Mouse (Mus musculus): ENCODE measurements around the gene Hnrnph1.

Hnrnph1 gene

DNA sequence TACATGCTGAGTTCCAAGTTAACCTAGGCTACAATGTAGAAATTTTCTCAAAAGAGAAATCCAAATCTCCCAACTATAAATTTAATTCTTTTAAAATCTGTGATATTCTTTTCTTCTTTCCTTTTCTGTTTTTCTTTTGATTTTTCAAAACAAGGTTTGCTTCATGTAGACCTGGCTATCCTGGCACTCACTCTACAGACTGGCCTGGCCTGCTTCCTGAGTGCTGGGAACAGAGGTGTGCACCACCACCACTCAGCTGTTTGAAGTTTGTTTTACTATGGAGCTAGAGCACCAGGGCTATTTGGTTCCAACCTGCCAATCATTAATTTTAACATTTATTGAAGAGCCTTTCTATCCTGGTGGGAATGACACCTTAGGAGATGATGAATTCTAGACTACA is 3.7 kb upstream of the Hnrnph1 start:
- in situ Hi-C loops (cut with MboI, MseI), result no loop called here

DNA sequence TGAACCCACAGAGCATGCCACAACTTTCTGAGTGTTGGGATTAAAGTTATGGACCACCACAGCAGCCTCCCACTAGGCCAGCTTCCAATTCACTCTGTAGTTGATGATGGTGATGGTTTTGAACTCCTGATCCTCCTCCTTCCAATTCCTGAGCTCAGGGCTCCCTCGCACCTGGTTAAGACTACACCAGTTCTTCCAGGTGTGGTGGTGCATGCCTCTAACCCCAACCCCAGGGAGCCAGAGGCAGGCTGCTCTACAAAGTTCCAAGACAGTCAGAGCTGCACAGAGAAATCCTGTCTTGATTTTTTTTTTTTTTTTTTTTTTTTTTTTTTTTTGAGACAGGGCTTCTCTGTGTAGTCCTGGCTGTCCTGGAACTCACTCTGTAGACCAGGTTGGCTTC is 3.2 kb upstream of the Hnrnph1 start:
- in situ Hi-C loops (cut with MboI, MseI), result no loop called here

DNA sequence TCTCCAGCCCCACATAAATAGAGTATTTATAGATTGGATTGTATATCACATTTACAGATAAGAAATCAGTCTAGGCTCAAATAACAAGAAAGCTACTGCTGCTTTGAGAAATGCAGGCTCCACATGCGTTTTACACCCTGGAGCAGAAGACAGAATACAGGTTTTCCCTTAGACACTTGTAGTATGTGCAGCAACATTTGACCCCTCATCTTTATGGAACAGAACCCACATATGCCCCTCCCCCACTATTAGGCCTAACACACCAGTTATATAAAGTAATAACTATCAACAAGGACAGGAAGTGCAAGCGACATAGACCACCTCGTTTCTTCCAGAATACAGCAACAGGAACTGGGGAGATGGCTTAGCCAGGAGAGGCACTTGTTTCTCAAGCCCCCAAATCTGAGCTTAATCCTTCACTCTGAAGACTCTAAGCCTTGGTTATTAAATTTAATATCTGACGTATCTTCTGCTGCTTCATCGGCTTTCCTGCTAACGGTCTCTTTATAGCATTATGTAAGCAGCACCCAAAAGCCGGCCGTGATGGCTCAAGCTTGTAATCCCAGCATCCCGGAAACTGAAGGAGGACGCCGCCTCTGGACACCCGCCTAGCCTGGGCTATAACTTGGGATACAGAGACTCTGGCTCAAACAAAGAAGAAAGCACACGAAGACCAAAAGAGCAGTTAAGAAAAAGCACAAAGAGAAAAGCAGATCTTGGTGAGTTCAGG is 2.3 kb upstream of the Hnrnph1 start:
- in situ Hi-C loops (cut with MboI, MseI), result loop anchor here (5.0 kb wide), 1 partner anchor 63 kb away; no protein-coding TSS in a partner anchor

DNA sequence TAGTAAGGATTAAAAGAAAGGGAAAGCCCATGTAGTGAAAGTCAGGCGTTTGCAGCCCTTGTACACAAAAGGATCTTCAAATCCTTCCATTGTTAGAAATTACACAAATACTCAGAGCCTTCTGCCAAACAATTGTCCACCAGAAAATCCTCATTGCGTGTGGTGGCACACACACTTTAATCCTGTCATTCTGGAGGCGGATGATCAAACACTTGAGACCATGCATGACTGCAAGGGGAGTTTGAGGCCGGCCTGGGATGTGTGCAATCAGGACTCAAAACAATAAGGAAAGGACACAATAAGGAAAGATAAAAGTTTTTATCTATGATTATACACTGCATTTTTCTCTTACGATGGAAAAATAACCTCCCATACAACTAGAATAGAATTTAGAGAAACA is 1.4 kb upstream of the Hnrnph1 start:
- in situ Hi-C loops (cut with MboI, MseI), result loop anchor here (5.0 kb wide), 1 partner anchor 62 kb away; no protein-coding TSS in a partner anchor

DNA sequence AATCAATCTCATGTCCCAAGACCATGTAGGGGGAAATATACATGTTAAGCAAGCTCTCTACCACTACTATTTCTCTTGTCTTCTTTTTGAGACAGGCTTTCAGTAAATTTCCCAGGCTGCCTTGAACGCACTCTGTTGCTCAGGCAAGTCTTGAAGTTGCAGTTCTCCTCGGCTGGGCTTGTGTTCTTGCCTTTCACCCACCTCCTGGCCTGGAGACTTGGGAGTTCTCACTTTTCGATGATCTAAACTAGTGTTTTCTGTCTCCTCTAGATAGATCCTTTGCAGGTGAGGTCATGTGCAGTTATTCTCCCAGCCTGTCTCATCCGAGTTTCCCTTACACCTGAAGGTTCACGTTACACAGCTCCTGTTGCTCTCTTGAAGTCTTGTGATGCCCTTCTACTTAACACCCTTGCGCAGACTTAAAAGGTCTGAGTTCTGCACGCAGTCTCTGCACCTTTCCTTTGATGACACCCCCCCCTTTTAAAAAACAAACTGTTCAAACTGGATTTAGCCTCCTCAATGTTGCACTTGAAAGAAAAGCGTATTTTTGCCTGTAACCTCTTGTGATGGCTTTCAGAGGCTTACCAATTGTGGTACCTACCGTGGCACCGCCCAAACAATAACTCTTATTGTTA is 517 bp upstream of the Hnrnph1 start:
- in situ Hi-C loops (cut with MboI, MseI), result loop anchor here (5.0 kb wide), 1 partner anchor 61 kb away; no protein-coding TSS in a partner anchor

DNA sequence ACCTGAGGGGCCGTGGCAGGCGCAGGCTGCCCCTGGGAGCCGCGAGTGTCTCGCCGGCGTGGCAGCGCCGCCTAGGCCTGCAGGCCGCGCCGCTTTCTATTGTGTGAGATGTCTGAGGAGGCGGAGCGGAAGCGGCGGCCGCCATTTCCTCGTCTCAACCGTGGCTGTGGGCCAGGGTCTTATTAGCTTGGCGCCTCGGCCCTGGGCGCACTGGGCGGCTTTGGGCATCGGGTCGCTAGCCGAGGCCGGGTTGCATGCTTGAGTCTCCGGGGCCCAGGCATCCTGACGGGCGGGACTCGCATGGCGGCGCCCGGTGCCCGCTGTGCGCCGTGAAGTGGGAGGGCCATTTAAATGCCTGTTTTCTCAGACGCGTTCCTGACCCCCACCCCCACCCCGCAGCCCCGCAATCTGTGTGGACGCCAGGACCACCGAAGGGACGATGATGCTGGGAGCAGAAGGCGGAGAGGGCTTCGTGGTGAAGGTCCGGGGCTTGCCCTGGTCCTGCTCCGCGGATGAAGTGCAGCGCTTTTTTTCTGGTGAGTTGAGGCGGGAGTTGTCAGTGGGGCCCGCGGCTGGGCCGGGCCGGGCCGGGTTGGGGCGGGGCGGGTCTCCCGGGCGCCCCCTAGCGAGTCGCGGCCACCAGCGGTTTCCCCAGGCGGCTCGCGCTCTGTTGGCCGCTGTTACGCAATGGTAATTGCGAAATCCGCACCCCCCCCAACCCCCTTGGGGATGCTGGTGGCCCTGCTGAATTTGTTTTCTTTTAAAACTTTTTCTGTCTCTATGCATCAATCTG is 1.3 kb downstream of the Hnrnph1 start:
- in situ Hi-C loops (cut with MboI, MseI), result loop anchor here (5.0 kb wide), 1 partner anchor 59 kb away; no protein-coding TSS in a partner anchor

DNA sequence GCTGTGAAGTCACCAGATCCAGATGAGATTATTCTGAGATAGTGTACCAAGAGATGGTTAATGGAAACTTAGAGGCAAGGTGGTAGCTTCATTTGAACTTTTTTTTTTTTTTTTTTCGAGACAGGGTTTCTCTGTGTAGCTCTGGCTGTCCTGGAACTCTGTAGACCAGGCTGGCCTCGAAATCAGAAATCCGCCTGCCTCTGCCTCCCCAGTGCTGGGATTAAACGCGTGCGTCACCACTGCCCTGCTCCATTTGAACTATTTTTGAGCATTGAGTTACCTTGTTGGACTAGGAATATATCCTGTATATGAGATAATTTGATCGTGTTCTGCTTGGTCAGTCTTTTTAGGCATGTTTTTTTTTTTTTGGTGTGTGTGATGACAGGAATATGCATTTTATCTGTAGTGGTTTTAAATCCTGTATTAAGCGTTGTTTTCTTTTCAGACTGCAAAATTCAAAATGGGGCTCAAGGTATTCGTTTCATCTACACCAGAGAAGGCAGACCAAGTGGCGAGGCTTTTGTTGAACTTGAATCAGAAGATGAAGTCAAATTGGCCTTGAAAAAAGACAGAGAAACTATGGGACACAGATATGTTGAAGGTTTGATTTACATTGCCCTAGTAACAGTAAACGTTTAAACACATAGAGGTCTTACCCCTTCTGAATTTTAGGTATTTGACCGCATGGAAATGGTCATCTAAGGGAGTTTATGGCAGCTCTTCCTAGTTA is 2.4 kb downstream of the Hnrnph1 start:
- in situ Hi-C loops (cut with MboI, MseI), result loop anchor here (5.0 kb wide), 1 partner anchor 58 kb away; no protein-coding TSS in a partner anchor

DNA sequence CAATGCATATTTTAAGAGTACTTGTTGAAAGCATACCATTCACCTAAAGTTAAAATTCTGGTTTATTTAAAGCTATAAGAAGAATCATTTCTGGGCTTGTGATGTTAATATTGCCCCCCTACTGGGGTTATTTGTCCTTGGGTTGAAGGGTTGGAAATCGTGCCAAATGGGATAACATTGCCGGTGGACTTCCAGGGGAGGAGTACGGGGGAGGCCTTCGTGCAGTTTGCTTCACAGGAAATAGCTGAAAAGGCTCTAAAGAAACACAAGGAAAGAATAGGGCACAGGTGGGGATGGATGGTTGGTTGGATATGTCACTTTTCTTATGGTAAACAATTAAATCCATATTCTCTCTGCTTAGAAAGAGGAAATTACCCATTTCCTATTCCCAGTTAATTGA is 4.5 kb downstream of the Hnrnph1 start:
- in situ Hi-C loops (cut with MboI, MseI), result no loop called here

DNA sequence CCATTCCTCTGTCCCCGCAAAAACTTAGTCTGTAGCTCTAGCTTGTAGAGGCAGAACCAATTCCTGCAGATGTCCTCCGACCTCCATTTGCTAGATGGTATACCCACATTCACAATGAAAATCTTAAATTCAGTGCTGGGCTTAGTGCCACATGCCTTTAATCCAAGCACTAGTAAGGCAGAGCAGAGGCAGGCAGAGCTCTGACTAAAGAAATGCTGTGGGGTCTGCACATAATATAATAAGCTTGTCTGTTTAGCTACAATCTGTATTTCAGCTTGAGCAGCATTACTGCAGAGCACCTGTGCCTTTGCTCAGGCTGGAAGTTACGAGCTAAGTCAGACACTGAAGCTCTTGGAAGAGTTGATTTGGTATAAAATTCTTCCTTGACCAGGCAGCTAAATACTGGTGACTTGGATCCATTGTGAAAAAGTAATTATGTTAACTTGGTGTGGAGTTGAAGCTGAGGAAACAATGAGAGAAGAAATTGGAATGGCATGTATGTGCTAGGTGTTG is 10.4 kb downstream of the Hnrnph1 start:
- in situ Hi-C loops (cut with MboI, MseI), result no loop called here

DNA sequence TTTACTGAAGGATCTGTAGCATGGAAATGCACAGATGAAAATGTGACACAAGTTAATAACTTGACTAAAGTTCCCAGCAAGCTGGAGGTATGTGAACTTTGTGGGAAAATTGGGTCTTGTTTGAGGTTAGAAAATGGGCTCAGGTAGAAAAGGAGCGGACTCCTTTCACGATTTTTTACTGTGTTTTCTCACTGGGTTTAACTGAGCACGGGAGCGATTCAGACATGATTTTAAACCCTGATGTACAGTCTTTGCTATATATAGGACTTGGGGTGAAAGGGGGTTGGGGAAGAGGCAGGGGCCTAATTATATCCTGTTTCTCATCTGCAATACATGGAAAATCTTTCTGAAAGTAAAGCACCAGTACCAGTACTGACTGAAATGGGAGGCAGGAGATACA is 10.9 kb downstream of the Hnrnph1 start:
- in situ Hi-C loops (cut with MboI, MseI), result no loop called here

DNA sequence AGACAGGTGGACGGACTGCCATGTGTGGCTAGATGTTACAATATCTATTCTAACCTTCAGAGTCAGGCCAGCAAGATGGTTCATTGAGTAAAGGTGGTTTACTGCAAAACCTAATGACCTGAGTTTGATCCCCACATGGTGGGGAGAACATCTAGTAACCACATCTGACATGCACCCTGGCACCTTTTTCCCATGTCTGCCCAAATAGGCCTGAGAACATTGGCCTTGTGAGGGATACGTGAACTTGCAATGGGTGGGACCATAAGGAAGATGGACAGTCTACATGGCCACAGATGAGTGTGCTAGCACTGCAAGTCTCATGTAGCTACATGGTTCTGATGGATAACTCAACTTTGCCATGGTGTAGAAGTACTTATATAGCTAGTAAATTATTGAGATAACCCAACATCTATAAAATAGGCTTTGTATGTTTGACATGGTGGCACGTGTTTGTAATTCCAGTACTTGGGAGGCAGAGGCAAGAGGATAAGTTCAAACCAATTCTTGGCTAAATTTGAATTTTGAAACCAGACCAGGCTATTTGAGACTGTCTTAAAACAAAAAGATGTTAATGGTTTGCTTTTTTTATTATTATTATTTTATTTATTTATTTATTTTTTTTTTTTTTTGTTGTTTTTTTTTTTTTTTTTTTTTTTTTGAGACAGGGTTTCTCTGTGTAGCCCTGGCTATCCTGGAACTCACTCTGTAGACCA is 11.6 kb downstream of the Hnrnph1 start:
- in situ Hi-C loops (cut with MboI, MseI), result no loop called here

DNA sequence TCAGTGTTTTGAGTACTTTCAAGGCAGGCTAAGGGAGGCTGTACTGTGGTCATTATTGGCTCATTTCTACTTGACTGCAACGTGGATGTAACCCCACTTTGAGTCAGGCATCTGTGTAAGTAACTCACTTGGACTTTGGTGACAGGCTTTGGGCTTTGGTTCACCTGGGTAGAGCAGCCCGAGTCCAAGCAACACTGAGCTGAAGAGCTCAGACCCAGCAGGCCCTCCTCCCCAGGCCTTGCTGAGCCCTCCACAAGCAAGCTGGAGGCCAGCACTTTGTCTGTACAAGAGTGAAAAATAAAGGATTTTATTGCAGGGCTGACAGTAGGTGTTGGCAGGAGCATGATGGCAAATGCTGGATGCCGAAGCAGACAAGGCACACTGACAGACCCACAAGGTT is 12.2 kb downstream of the Hnrnph1 start:
- in situ Hi-C loops (cut with MboI, MseI), result no loop called here

DNA sequence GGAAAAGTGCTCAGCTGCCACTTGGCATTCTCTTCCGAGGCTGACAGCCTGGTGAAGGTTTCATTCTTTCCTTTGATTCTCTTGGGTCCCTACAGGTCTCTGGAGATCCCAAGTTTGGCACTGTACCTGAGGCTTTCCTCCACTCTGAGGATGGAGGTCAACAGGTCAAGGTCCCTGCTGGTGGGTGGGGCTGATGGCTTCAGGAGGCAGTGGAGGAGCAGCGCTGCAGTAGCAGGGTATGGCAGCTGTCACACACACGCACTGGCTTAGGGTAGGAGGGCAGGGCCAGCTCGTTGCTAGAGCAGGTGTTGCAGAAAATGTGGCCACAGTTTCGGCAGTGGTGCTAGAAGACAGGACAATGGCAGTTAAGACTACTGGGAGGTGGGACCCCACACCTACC is 12.8 kb downstream of the Hnrnph1 start:
- in situ Hi-C loops (cut with MboI, MseI), result no loop called here

DNA sequence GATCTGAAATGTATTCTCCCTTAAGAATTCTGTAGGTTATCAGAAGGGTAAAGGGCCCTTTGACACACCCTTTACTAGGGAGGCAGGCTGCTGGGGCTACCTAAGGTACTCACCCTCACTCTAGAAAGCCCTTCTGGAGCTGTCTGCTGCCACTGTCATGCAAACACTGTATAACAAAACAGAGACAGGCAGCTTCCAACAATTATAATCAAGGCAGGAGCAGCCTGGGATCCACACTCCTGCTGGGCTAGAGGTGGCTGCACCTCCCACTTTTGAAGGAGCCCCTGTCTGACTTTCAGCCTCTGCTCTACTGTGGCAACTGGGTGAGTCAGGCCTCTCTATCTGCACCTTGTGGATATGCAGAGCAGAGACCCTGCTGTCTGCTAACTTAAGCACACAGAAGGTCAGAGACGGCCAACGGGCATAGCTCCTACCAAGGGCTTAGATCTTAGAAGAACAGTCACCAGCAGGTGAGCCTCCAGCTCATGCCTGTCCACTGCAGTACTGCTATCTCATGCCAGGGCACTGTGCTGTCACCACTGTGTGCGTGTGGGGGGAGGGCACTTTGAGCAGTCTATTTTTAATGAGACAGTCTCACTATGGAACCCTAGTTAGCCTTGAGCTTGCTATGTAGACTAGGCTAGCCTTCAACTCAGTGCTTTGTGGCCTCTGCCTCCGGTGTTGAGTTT is 14.6 kb downstream of the Hnrnph1 start:
- in situ Hi-C loops (cut with MboI, MseI), result no loop called here

DNA sequence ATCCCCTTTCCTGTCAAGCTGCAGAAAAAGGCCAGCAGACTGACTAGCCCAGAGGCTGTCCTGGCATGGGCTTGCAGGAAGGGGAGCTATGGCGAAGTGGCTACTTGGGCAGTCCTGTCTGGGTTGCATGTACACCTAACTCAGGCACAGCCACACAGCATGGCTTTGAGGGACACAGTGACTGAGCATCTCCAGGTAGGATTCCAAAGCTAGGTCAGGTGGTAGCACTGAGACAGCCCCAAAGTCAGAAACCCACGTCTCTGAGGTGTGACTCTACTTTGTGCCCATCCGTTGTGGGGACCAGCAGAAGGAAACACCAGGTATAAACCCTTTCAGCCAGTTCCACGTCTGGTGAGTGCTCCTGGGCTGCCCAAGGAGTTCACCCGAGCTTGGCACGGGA is 16.5 kb downstream of the Hnrnph1 start:
- in situ Hi-C loops (cut with MboI, MseI), result no loop called here

DNA sequence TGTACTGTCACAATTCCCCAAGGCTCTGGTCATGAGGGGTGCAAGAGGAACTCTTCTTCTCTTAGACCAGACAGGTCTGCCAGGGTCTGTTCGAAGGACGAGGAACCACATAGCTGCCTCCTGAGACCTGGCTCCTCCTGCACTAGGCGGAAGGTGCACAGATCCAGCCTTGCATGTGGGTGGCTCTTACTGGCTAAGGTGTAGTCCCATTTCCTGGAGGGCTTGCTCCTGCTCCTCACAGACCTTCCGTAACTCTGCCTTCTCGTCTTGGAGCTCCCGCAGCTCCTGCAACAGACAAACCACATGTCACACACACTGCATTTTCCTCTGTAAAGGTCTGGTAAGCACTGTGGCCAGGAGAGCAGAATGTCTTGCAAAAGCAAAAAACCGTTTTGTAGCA is 17.9 kb downstream of the Hnrnph1 start:
- in situ Hi-C loops (cut with MboI, MseI), result no loop called here

DNA sequence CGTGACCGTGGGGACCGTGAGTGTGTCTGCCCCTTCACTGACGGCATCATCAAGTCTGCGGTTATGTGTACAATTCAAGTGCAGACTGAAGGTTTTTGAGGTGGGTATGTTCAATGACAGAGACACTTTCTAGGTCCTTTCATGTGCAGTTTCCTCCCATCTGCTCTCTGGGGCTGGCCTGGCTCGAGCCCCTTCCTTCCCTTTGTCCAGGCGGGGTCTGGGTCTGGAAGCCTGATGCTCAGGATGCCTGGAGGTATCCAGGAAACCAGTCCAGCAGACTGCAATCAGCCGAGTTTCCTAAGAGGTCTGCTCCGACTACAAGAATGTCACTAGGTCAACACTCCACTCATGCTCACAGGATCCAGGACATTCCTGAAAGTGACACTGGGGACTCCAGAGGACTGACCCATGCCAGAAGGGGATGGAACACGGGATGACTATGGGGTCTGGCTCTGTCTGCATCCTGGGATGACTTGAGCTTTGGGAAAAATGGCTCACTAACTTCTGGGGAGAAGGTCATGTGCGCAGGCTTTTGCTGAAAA is 20.0 kb downstream of the Hnrnph1 start:
- in situ Hi-C loops (cut with MboI, MseI), result no loop called here

DNA sequence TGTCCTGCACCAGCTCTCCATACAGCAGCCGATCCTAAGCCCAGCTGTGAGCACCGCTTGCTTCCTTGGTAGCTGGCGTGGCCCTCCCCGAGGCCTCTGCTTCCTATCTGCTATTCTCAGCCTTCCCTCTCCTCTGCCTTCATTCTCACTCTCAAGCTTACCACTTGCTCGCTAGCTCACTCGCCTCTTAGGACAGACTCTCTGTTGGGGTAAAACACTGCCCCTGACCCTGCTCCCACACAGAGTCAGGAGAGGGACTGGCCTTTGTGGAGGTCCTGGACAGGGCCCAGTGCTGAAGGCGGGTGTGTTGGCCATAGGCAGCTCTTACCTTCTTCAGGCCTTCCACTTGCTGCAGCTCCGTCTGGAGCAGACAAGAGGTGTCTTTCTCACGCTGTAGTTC is 20.5 kb downstream of the Hnrnph1 start:
- in situ Hi-C loops (cut with MboI, MseI), result no loop called here

DNA sequence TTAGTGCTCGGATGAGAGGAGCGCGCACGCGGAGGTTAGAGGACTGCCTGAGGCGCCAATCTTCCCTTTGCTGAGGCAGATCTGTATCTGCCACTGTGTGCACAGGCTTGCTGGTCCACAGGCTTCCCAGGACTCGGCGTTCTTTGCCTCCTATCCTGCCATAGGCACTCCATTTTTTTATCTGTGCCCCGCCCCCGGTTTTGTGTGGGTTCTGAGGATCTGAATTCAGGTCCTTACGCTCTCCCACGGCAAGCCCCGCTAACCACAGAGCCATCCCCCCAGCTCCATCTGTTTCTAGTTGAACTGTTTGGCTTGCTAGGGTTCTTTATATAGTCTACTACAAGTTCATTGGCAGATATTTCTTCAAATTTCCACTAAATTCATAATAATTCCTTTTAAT is 22.0 kb downstream of the Hnrnph1 start:
- in situ Hi-C loops (cut with MboI, MseI), result no loop called here

DNA sequence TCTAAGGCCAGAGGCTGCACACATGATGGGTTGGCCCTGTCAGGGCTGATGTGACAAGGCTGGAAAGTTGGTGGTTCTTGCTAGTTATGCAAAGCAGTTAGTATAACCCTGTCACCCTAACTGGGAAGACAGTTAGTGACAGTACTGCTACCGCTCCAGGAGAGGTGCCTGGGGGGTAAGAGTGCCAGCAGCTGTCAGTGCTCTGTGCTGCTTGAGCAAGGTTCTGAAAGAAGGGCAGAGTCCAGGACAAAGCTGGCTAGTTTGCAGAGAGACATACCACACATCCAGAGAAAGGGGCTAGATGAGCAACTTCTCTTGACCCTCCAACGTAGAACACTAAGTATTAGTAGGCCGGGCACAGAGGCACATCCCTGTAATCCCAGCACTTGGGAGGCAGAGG is 25.7 kb downstream of the Hnrnph1 start:
- in situ Hi-C loops (cut with MboI, MseI), result no loop called here
